Mouse (Mus musculus) ES-Bruce4 (cell line): ENCODE results near the gene Pkd2l1. TPM values are rescaled to one million over a fixed set of nuclear protein-coding genes. Genes with fewer than 3 reads are reported as not detected.

Experiments
- H3K27ac ChIP-seq: 2 replicates; pipeline ENCODE4 v1.5.1; 2012; ENCODE audit warnings: low read length, inconsistent platforms; ENCODE audit not compliant: insufficient read depth
- H3K27me3 ChIP-seq: 2 replicates; pipeline ENCODE4 v1.6.1; 2012; ENCODE audit warnings: mild to moderate bottlenecking, low read length, inconsistent platforms; ENCODE audit not compliant: control insufficient read depth, poor library complexity, insufficient read depth, severe bottlenecking
- H3K36me3 ChIP-seq: 2 replicates; pipeline ENCODE4 v1.6.1; 2012; ENCODE audit warnings: inconsistent platforms, mild to moderate bottlenecking, low read length, moderate library complexity; ENCODE audit not compliant: control insufficient read depth, poor library complexity, insufficient read depth, severe bottlenecking
- H3K4me1 ChIP-seq: one replicate; pipeline ENCODE4 v1.8.1; 2011; ENCODE audit warnings: low read length; ENCODE audit not compliant: control insufficient read depth, insufficient read depth
- H3K4me3 ChIP-seq: 2 replicates; pipeline ENCODE4 v1.5.1; 2011; ENCODE audit warnings: low read depth, mild to moderate bottlenecking, low read length
- H3K9ac ChIP-seq: 2 replicates; pipeline ENCODE4 v1.6.1; 2012; ENCODE audit warnings: low read depth, mild to moderate bottlenecking, inconsistent platforms; ENCODE audit not compliant: poor library complexity, severe bottlenecking
- H3K9me3 ChIP-seq: replicated peaks from 2 replicates; pipeline ENCODE4 v1.6.1; 2012; ENCODE audit warnings: mild to moderate bottlenecking, low read length, inconsistent platforms; ENCODE audit not compliant: control insufficient read depth, poor library complexity, insufficient read depth, severe bottlenecking
- CTCF ChIP-seq: IDR thresholded peaks from one replicate; pipeline ENCODE4 v1.8.1; 2011; ENCODE audit warnings: low read depth, low read length
- EP300 ChIP-seq: IDR thresholded peaks from 2 replicates; pipeline ENCODE4 v1.6.1; 2011; ENCODE audit warnings: low read depth, low read length; ENCODE audit not compliant: insufficient read depth
- POLR2A ChIP-seq: IDR thresholded peaks from one replicate; pipeline ENCODE4 v1.8.1; 2011; ENCODE audit warnings: low read length; ENCODE audit not compliant: insufficient read depth
- polyA plus RNA-seq: library from polyadenylated mRNA; stranded (reverse); fragments of >200 nt; gene quantifications from 2 replicates; pipeline ENCODE4 v1.2.4, GENCODE M21; 2011; ENCODE audit warnings: low read depth; ENCODE audit not compliant: missing spikeins, insufficient read depth, insufficient read length

Gene Pkd2l1
- polyA plus RNA-seq, 1 experiment: not detected

DNA sequence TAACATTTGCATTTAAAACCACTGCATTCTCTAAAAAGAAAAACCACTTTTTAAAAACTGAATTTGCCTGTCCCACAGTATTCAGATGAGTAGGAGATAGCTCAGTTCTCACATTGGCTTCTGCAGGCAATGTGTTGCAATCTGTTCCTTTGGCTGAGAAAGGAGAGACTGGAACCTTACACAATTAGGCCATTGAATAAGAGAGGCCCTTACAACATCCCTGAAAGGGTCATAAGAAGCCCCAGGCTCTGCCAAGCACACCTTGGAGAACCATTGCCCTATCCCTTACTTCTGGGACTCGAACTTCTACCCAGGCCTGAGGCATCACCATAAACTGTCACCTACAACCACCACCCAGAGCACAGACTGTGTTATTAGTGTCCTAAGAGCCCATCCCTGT is 11.7 kb downstream of the Pkd2l1 start:
- Histone ChIP-seq H3K4me1 (no peaks in the 10 kb centered on the region), H3K27me3 (no peaks in the 10 kb centered on the region), H3K4me3 (no peak overlapping the region), H3K9me3 (no peaks in the 10 kb centered on the region; the same call in 1 of the 2 replicates), H3K36me3 (no peaks in the 10 kb centered on the region), H3K9ac (no peak overlapping the region), H3K27ac (no peak overlapping the region)
- no peak for TF ChIP-seq POLR2A
- TF ChIP-seq CTCF: no peak
- TF ChIP-seq EP300: no peak

DNA sequence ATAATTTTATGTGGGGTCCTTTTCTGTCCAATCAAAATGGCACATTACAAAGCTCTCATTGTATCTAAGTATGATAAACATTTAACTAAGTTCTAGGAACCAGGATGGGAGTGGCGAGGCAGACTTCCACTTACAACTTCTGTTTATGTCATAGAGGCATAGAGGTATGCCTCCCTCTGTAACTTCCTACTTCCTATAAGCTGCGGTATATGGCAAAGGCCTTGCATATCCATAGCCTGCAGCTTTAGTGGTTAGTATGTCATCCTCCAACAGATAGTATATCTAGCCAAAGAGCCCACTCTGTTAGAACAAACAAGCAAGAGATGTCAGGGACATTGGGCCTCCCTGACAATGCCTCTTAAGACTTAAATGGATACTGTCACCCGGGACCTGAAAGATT is 15.5 kb downstream of the Pkd2l1 start:
- Histone ChIP-seq H3K9ac (no peak overlapping the region), H3K27ac (no peak overlapping the region), H3K4me1 (no peaks in the 10 kb centered on the region), H3K4me3 (no peak overlapping the region), H3K9me3 (no peaks in the 10 kb centered on the region; the same call in 1 of the 2 replicates), H3K36me3 (no peaks in the 10 kb centered on the region), H3K27me3 (0 out of 2 replicates have a peak, but pooled peaks cover 1% of the 10 kb centered on the region)
- TF ChIP-seq CTCF (no peak), POLR2A (no peak), EP300 (no peak)

DNA sequence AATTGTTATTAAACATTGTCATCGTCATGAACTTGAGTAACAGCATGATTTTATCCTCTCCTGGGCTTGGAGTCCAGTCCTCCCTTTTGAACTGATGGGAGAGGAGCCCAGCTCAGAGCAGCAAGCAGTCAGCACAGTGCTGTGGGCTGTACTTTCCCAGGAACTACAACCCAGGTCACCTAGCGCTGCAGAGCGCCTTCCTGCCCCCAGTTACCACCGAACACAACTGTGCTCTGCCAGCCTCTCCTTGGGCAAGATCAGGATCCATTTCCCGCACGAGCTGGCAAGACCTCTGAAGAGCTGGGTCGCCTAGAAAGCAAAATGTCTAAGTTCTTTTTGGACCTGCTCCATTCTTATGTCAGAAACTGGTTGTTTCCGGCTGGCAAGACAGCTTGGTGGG is 17.4 kb downstream of the Pkd2l1 start:
- no peaks in the 10 kb centered on the region for H3K4me1 ChIP-seq
- no peaks in the 10 kb centered on the region for H3K36me3 ChIP-seq
- TF ChIP-seq POLR2A: no peak

DNA sequence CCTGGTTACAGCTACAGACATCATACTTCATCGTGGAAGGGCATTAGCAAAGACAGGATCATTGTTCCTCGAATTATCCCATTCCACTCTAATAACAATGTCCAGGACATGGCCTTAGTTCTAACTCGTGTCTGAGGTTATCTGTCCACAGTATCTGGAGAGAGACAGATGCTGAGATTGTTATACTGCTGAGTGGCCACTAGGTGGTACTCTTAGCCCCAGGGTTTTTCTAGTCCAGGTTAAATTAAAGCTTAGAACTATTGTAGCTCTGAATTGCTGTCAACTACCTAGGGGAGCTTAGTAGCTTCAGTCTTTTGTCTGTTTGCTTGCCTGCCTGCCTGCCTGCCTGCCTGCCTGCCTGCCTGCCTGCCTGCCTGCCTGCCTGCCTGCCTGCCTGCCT is 30.7 kb downstream of the Pkd2l1 start:
- H3K4me3 ChIP-seq: no peak overlapping the region
- no peaks in the 10 kb centered on the region for H3K36me3 ChIP-seq
- TF ChIP-seq POLR2A: no peak
- no peak for TF ChIP-seq EP300
- no peak for TF ChIP-seq CTCF
- H3K27me3 ChIP-seq: no peaks in the 10 kb centered on the region
- peaks cover 3% of the 10 kb centered on the region; the same call in 1 of the 2 replicates for H3K9me3 ChIP-seq
- H3K9ac ChIP-seq: no peak overlapping the region
- no peak overlapping the region for H3K27ac ChIP-seq
- H3K4me1 ChIP-seq: no peaks in the 10 kb centered on the region

More for the DNA sequence above, 17.4 kb downstream of the Pkd2l1 start:
- Histone ChIP-seq H3K9ac (no peak overlapping the region), H3K27me3 (0 out of 2 replicates have a peak, but pooled peaks cover 1% of the 10 kb centered on the region), H3K4me3 (no peak overlapping the region), H3K27ac (no peak overlapping the region), H3K9me3 (no peaks in the 10 kb centered on the region; the same call in 1 of the 2 replicates)

DNA sequence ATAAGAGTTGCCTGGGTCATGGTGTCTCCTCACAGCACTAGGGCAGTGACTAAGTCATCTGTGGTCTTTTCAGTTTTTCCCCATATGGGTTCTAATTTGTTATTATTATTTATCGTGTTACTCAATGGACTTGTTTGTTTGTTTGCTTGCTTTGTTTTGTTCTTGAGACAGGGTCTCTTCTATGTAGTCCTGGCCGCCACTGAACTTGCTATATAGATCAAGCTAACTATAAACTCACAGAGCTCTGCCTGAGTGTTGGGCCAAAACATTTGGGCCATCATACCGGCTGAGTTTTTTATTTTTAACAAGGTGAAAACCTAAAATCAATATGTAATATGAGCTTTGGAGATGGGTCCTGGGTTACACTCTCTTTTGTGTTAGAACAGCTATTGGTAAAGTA is 32.9 kb downstream of the Pkd2l1 start:
- no peaks in the 10 kb centered on the region for H3K36me3 ChIP-seq
- TF ChIP-seq EP300 (no peak), CTCF (no peak), POLR2A (no peak)
- no peak overlapping the region for H3K9ac ChIP-seq
- H3K4me1 ChIP-seq: no peaks in the 10 kb centered on the region
- H3K9me3 ChIP-seq: peaks cover 3% of the 10 kb centered on the region; the same call in 1 of the 2 replicates
- no peak overlapping the region for H3K4me3 ChIP-seq
- no peak overlapping the region for H3K27ac ChIP-seq
- H3K27me3 ChIP-seq: no peaks in the 10 kb centered on the region

DNA sequence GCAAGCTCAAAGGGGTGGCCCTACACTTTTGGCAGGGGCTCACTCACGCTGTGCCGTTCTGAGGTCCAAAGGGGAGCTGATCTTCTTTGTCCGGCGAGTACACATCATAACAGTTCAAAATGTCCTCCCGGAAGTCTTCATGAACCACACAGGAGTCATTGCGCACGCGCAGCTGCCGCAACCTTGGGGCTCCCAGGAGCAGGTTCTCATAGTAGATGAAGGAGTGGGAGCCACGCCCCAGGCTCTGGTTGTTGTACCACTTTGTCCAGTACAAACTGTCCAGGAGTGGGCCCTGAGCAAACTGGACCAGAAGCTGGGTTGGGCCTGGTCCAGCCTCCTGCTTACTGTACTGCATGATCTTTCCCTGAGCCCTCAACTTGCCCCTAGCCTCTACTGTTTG is 35.2 kb downstream of the Pkd2l1 start:
- H3K4me3 ChIP-seq: no peak overlapping the region
- TF ChIP-seq EP300 (no peak), CTCF (no peak), POLR2A (no peak)
- H3K36me3 ChIP-seq: no peaks in the 10 kb centered on the region

More for the DNA sequence above, 35.2 kb downstream of the Pkd2l1 start:
- Histone ChIP-seq H3K9ac (no peak overlapping the region), H3K27ac (no peak overlapping the region), H3K9me3 (peaks cover 3% of the 10 kb centered on the region; the same call in 1 of the 2 replicates), H3K4me1 (no peaks in the 10 kb centered on the region), H3K27me3 (no peaks in the 10 kb centered on the region)
